Mouse (Mus musculus): ENCODE results near the gene Suco. TPM values are rescaled to one million over a fixed set of nuclear protein-coding genes. Genes with fewer than 3 reads are reported as not detected.

Gene Suco
- total RNA-seq, 2 experiments from 2014 or later: 8.1 to 10.3 TPM

- intact Hi-C loops (cut with DNase I; ENCODE audit: low total_unique reads): no loop called here
- no peak for DNase-seq
These were observed 81.9 kb downstream of the Suco start for GRCm38 (mm10) chr1:161794447-161795211.

- DNase-seq: no peak
These were observed 83.2 kb downstream of the Suco start for GRCm38 (mm10) chr1:161793321-161793720.

GRCm38 (mm10) chr1:161792687-161792969 lies 83.9 kb downstream of the Suco start:
- DNase-seq: no peak
- intact Hi-C loops (cut with DNase I; ENCODE audit: low total_unique reads): no loop called here

More at GRCm38 (mm10) chr1:161793321-161793720, 83.2 kb downstream of the Suco start:
- intact Hi-C loops (cut with DNase I; ENCODE audit: low total_unique reads): no loop called here

GRCm38 (mm10) chr1:161791854-161792686 lies 84.4 kb downstream of the Suco start:
- intact Hi-C loops (cut with DNase I; ENCODE audit: low total_unique reads): no loop called here

GRCm38 (mm10) chr1:161788339-161788738 lies 88.1 kb downstream of the Suco start, which contains the start of gene Fasl:
TSS of gene Fasl (minus strand) at chr1:161788495.
- intact Hi-C loops (cut with DNase I; ENCODE audit: low total_unique reads): no loop called here
- DNase-seq: no peak

More at GRCm38 (mm10) chr1:161791854-161792686, 84.4 kb downstream of the Suco start:
- no peak for DNase-seq

- no peak for DNase-seq
- intact Hi-C loops (cut with DNase I; ENCODE audit: low total_unique reads): no loop called here
These were observed 93.8 kb downstream of the Suco start for GRCm38 (mm10) chr1:161782725-161783124.

- no peak for DNase-seq
- intact Hi-C loops (cut with DNase I; ENCODE audit: low total_unique reads): no loop called here
These were observed 94.9 kb downstream of the Suco start for GRCm38 (mm10) chr1:161781594-161781993.

GRCm38 (mm10) chr1:161779057-161779456 lies 97.4 kb downstream of the Suco start:
- no peak for DNase-seq
- intact Hi-C loops (cut with DNase I; ENCODE audit: low total_unique reads): no loop called here

- intact Hi-C loops (cut with DNase I; ENCODE audit: low total_unique reads): no loop called here
These were observed 101.3 kb downstream of the Suco start for GRCm38 (mm10) chr1:161775151-161775550.

GRCm38 (mm10) chr1:161771293-161771692 lies 105.2 kb downstream of the Suco start:
- intact Hi-C loops (cut with DNase I; ENCODE audit: low total_unique reads): no loop called here
- no peak for DNase-seq

More at GRCm38 (mm10) chr1:161775151-161775550, 101.3 kb downstream of the Suco start:
- no peak for DNase-seq

- no peak for DNase-seq
- intact Hi-C loops (cut with DNase I; ENCODE audit: low total_unique reads): no loop called here
These were observed 107.2 kb downstream of the Suco start for GRCm38 (mm10) chr1:161769329-161769728.

- intact Hi-C loops (cut with DNase I; ENCODE audit: low total_unique reads): no loop called here
- no peak for DNase-seq
These were observed 109.4 kb downstream of the Suco start for GRCm38 (mm10) chr1:161767101-161767524.

GRCm38 (mm10) chr1:161766656-161767055 lies 109.8 kb downstream of the Suco start:
- intact Hi-C loops (cut with DNase I; ENCODE audit: low total_unique reads): no loop called here
- DNase-seq: no peak

Other genes starting within 250 kb of the Suco start
- gene Fasl, start 88.2 kb downstream of the Suco start, total RNA-seq (2021): not detected
- gene Pigc, start 92.5 kb upstream of the Suco start, total RNA-seq (2021): 10 to 100 TPM; 17.2 to 19.4 TPM
- gene 4930558K02Rik, start 103.0 kb upstream of the Suco start, total RNA-seq (2021): not detected

Measured in gastrocnemius, postnatal 14 days (tissue).